Mouse (Mus musculus) testis, adult 2 months (tissue): Measurements from ENCODE around the gene Rdh12. TPM values are rescaled to one million over a fixed set of nuclear protein-coding genes. Genes with fewer than 3 reads are reported as not detected.

Experiments used
- H3K27ac ChIP-seq: fragments of 200-500 bp; 2 replicates; pipeline ENCODE4 v1.5.1; 2012; ENCODE audit warnings: low read depth, low read length; ENCODE audit not compliant: control insufficient read depth, insufficient read depth
- H3K27me3 ChIP-seq: fragments of 200-500 bp; 2 replicates; pipeline ENCODE4 v1.6.1; 2012; ENCODE audit warnings: mild to moderate bottlenecking, low read length, moderate library complexity; ENCODE audit not compliant: control insufficient read depth, insufficient read depth
- H3K36me3 ChIP-seq: fragments of 200-500 bp; 2 replicates; pipeline ENCODE4 v1.6.1; 2012; ENCODE audit warnings: mild to moderate bottlenecking, low read length; ENCODE audit not compliant: control insufficient read depth, insufficient read depth
- H3K4me1 ChIP-seq: fragments of 200-500 bp; 2 replicates; pipeline ENCODE4 v1.6.1; 2012; ENCODE audit warnings: low read length; ENCODE audit not compliant: control insufficient read depth, insufficient read depth
- H3K4me3 ChIP-seq: fragments of 200-500 bp; 2 replicates; pipeline ENCODE4 v1.5.1; 2012; ENCODE audit warnings: low read depth, mild to moderate bottlenecking, low read length, moderate library complexity, mixed read lengths; ENCODE audit not compliant: control insufficient read depth
- CTCF ChIP-seq: fragments of 200-500 bp; IDR thresholded peaks from 2 replicates; pipeline ENCODE4 v1.5.1; 2012; ENCODE audit warnings: low read depth, mild to moderate bottlenecking, inconsistent platforms, low read length, moderate library complexity; ENCODE audit not compliant: control insufficient read depth, insufficient read depth, insufficient replicate concordance
- POLR2A ChIP-seq: fragments of 200-500 bp; IDR thresholded peaks from 2 replicates; pipeline ENCODE4 v1.6.1; 2012; ENCODE audit warnings: low read depth, mild to moderate bottlenecking, inconsistent platforms, low read length, moderate library complexity; ENCODE audit not compliant: control insufficient read depth
- polyA plus RNA-seq: library from polyadenylated mRNA; depleted of rRNA; stranded (reverse); fragments of >200 nt; gene quantifications from 2 replicates; pipeline ENCODE4 v1.2.3, GENCODE M21; 2012; rRNA removed

Gene Rdh12
- polyA plus RNA-seq: 0.42 and 0.63 TPM in 2 replicates

GRCm38 (mm10) chr12:79208703-79209464 lies at the start of gene Rdh12:
Rdh12 (plus strand) TSS chr12:79208914.
- Histone ChIP-seq H3K4me1 (no peaks in the 10 kb centered on the region), H3K27ac (no peak within 1 kb of the TSS), H3K27me3 (no peaks in the 10 kb centered on the region), H3K4me3 (peak within 1 kb of the TSS; percentile 56; the same call in 1 of the 2 replicates), H3K36me3 (no peaks in the 10 kb centered on the region)
- no peak for TF ChIP-seq POLR2A
- TF ChIP-seq CTCF: no peak

GRCm38 (mm10) chr12:79162876-79163275 lies 45.8 kb upstream of the Rdh12 start:
- Histone ChIP-seq H3K27ac (no peak overlapping the region), H3K36me3 (peaks cover 6% of the 10 kb centered on the region), H3K27me3 (no peaks in the 10 kb centered on the region), H3K4me1 (no peaks in the 10 kb centered on the region), H3K4me3 (no peak overlapping the region)
- TF ChIP-seq POLR2A (no peak), CTCF (no peak)

GRCm38 (mm10) chr12:79169173-79169572 lies 39.5 kb upstream of the Rdh12 start:
- Histone ChIP-seq H3K27me3 (no peaks in the 10 kb centered on the region), H3K27ac (no peak overlapping the region), H3K36me3 (peaks cover 2% of the 10 kb centered on the region; the same call in 1 of the 2 replicates), H3K4me3 (no peak overlapping the region), H3K4me1 (no peaks in the 10 kb centered on the region; the same call in 1 of the 2 replicates)
- no peak for TF ChIP-seq POLR2A
- TF ChIP-seq CTCF: no peak

GRCm38 (mm10) chr12:79170421-79170820 lies 38.3 kb upstream of the Rdh12 start:
- Histone ChIP-seq H3K36me3 (no peaks in the 10 kb centered on the region), H3K27ac (no peak overlapping the region), H3K4me1 (no peaks in the 10 kb centered on the region; the same call in 1 of the 2 replicates), H3K4me3 (no peak overlapping the region), H3K27me3 (no peaks in the 10 kb centered on the region)
- TF ChIP-seq POLR2A (no peak), CTCF (no peak)

GRCm38 (mm10) chr12:79171269-79171995 lies 37.3 kb upstream of the Rdh12 start:
- no peak for TF ChIP-seq POLR2A
- no peak for TF ChIP-seq CTCF
- Histone ChIP-seq H3K27me3 (no peaks in the 10 kb centered on the region), H3K4me1 (no peaks in the 10 kb centered on the region; the same call in 1 of the 2 replicates), H3K36me3 (no peaks in the 10 kb centered on the region), H3K27ac (peak overlapping the region; percentile 78), H3K4me3 (peak overlapping the region; percentile 92)

GRCm38 (mm10) chr12:79172019-79172941 lies 36.4 kb upstream of the Rdh12 start, which contains the start of gene Vti1b:
Vti1b (minus strand) TSS chr12:79172667.
- peak; percentile 25; the same call in 1 of the 2 replicates for TF ChIP-seq CTCF
- TF ChIP-seq POLR2A: peak; percentile 68
- Histone ChIP-seq H3K36me3 (no peaks in the 10 kb centered on the region), H3K27me3 (no peaks in the 10 kb centered on the region), H3K4me3 (peak within 1 kb of the TSS; percentile 92), H3K27ac (peak within 1 kb of the TSS; percentile 78), H3K4me1 (no peaks in the 10 kb centered on the region; the same call in 1 of the 2 replicates)

GRCm38 (mm10) chr12:79173721-79174120 lies 35.0 kb upstream of the Rdh12 start:
- H3K27ac ChIP-seq: no peak overlapping the region
- H3K4me1 ChIP-seq: no peaks in the 10 kb centered on the region; the same call in 1 of the 2 replicates
- no peaks in the 10 kb centered on the region for H3K27me3 ChIP-seq
- TF ChIP-seq POLR2A (no peak), CTCF (no peak)
- H3K36me3 ChIP-seq: no peaks in the 10 kb centered on the region
- H3K4me3 ChIP-seq: no peak overlapping the region
